Mouse (Mus musculus) limb, embryonic 12.5 days (tissue): ENCODE measurements around the gene Gm42906. TPM values are rescaled to one million over a fixed set of nuclear protein-coding genes. Genes with fewer than 3 reads are reported as not detected.

Experiments used
- ATAC-seq: fragments of 200-750 bp; cut with Nextera tagmentation; 2 replicates; pipeline ENCODE4 v1.8.0; 2017; ENCODE audit warnings: low read depth, moderate TSS enrichment; ENCODE audit not compliant: insufficient number of reproducible peaks, insufficient read depth, low FRiP score, low TSS enrichment
- H3K27ac ChIP-seq: fragments of 300-500 bp; sonication (generic); 2 replicates; pipeline ENCODE4 v1.5.1; 2016; ENCODE audit warnings: mild to moderate bottlenecking, moderate library complexity
- H3K27me3 ChIP-seq: fragments of 300-500 bp; sonication (generic); 2 replicates; pipeline ENCODE4 v1.6.1; 2016; ENCODE audit warnings: mild to moderate bottlenecking, moderate library complexity
- H3K36me3 ChIP-seq: fragments of 300-500 bp; sonication (generic); 2 replicates; pipeline ENCODE4 v1.6.1; 2016; ENCODE audit warnings: mild to moderate bottlenecking, moderate library complexity
- H3K4me1 ChIP-seq: fragments of 300-500 bp; sonication (generic); replicated peaks from 2 replicates; pipeline ENCODE4 v1.6.1; 2016
- H3K4me2 ChIP-seq: fragments of 300-500 bp; sonication (generic); 2 replicates; pipeline ENCODE4 v1.6.1; 2016; ENCODE audit warnings: mild to moderate bottlenecking, moderate library complexity
- H3K4me3 ChIP-seq: fragments of 300-500 bp; sonication (generic); replicated peaks from 2 replicates; pipeline ENCODE4 v1.5.1; 2016; ENCODE audit warnings: mild to moderate bottlenecking
- H3K9ac ChIP-seq: fragments of 300-500 bp; sonication (generic); replicated peaks from 2 replicates; pipeline ENCODE4 v1.6.1; 2016; ENCODE audit warnings: mild to moderate bottlenecking, moderate library complexity
- H3K9me3 ChIP-seq: fragments of 300-500 bp; sonication (generic); 2 replicates; pipeline ENCODE4 v1.6.1; 2016; ENCODE audit warnings: mild to moderate bottlenecking, moderate library complexity
- WGBS: fragments of 180-500 bp; shearing (Covaris S2); methylation state at CpG from one replicate; pipeline ENCODE4 v1.1.7; 2016; 5-methylcytosine and 5-hydroxymethylcytosine counted together
- polyA plus RNA-seq: library from polyadenylated mRNA; unstranded; fragments of >200 nt; fragmentation: Nextera tagmentation; extraction: Ambion mirVana; gene quantifications from 2 replicates; pipeline ENCODE4 v1.2.1, GENCODE M21; 2016

Gene Gm42906
- polyA plus RNA-seq, 1 experiment from 2014 or later, result not detected

GRCm38 (mm10) chr5:151059772-151060171 is 368.2 kb downstream of the Gm42906 start:
- Histone ChIP-seq H3K27me3 (no peaks in the 10 kb centered on the region), H3K4me1 (peaks cover 33% of the 10 kb centered on the region), H3K9ac (no peak overlapping the region), H3K4me2 (no peak overlapping the region), H3K36me3 (peaks cover 30% of the 10 kb centered on the region), H3K4me3 (no peak overlapping the region), H3K9me3 (peaks cover 8% of the 10 kb centered on the region), H3K27ac (no peak overlapping the region)
- WGBS, result 77% methylated on average over 5 of the region's 5 CpGs
- no peak for ATAC-seq

DNA sequence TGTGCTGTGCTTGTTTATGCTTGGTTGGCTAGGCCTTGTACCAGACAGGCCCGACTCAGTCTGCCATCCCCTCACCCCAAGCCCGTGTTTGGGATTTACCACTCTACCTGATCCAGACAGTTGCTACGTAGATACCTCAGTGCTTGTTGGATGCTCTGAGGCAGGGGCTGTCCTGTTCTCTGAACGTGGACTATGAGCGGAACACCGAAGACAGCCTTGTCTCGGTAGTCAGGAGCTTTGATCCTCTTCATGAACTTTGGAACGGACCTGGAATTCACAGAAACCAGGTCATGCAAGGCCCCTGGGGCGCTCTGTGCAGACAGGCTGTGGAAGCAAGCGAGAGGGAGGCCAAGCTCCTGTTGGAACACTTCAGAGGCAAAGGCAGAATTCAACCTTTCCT is 368.6 kb downstream of the Gm42906 start:
- no peaks in the 10 kb centered on the region for H3K27me3 ChIP-seq
- peaks cover 30% of the 10 kb centered on the region for H3K36me3 ChIP-seq
- H3K4me2 ChIP-seq, result no peak overlapping the region
- no peak for ATAC-seq
- 84% methylated on average over 10 of the region's 10 CpGs for WGBS
- no peak overlapping the region for H3K4me3 ChIP-seq
- H3K27ac ChIP-seq, result no peak overlapping the region
- H3K9me3 ChIP-seq, result peaks cover 8% of the 10 kb centered on the region
- no peak overlapping the region for H3K9ac ChIP-seq
- H3K4me1 ChIP-seq, result peaks cover 33% of the 10 kb centered on the region

DNA sequence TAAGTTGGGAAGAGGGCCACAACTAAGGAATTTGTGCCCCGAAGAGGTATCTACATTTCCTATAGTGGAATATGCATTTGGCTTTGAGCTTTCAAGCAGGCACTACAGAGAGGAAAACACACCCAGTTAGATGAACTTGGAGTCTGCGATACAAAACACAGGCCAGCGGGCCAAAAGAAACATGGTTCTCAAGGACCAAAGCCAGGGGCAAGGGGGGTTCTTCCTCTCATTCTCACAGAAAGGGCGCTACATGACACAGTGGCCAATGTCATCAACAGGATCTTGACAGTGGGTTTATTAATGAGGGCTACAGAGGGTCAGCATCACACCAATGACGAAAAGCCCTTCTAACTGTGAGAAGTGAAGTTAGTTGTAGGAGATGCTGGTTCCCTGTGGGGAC is 370.2 kb downstream of the Gm42906 start:
- Histone ChIP-seq H3K4me3 (no peak overlapping the region), H3K9me3 (peaks cover 8% of the 10 kb centered on the region), H3K27me3 (no peaks in the 10 kb centered on the region), H3K4me1 (peaks cover 38% of the 10 kb centered on the region), H3K36me3 (peaks cover 22% of the 10 kb centered on the region), H3K4me2 (no peak overlapping the region), H3K9ac (no peak overlapping the region), H3K27ac (no peak overlapping the region)
- ATAC-seq, result no peak
- WGBS, result 92% methylated on average over 5 of the region's 5 CpGs

- Histone ChIP-seq H3K4me3 (no peak overlapping the region), H3K4me2 (no peak overlapping the region), H3K27me3 (no peaks in the 10 kb centered on the region), H3K9ac (no peak overlapping the region), H3K9me3 (peaks cover 7% of the 10 kb centered on the region), H3K4me1 (peaks cover 38% of the 10 kb centered on the region), H3K36me3 (peaks cover 21% of the 10 kb centered on the region), H3K27ac (peak overlapping the region; percentile 62; the same call in 1 of the 2 replicates)
- WGBS, result 73% methylated on average over 6 of the region's 6 CpGs
- ATAC-seq, result no peak
Observed at GRCm38 (mm10) chr5:151056920-151057294, 371.1 kb downstream of the Gm42906 start.

DNA sequence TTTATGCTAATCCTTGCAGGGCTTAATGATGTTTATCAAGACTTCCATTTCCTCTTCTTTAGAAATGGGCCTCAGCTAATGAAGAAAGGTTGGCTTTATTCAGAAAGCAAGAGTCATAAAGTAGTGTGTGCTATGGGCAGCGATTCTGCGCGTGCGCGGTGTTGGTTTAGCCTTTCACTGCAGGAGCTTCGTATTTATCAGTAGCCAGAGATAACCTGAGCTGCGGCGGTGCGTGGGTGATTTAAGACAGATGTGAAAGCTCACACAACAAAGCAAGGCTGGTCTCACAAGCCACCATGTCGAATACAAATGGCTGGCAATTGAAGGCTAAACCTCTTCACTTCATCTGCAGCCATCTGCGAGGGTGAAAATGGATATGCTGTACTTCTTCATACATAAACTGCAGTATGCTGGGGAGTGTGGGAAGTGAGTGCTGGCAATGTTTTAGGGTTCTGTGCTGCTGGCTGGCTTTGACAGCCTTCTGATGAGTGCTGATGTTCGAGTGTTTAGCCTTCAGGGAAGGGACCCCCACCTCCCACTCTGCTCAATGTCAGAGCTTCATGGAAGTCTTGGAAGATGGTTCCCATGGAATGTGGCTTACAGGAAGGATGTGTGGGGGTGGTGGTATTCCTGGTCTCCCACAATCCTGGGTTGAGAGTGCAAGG is 371.6 kb downstream of the Gm42906 start:
- peak overlapping the region; percentile 62 for H3K27ac ChIP-seq
- ATAC-seq, result no peak
- no peak overlapping the region for H3K4me3 ChIP-seq
- peaks cover 5% of the 10 kb centered on the region; the same call in 1 of the 2 replicates for H3K9me3 ChIP-seq
- 44% methylated on average over 12 of the region's 12 CpGs for WGBS
- peaks cover 38% of the 10 kb centered on the region for H3K4me1 ChIP-seq
- H3K4me2 ChIP-seq, result no peak overlapping the region; the same call in 1 of the 2 replicates
- no peaks in the 10 kb centered on the region for H3K27me3 ChIP-seq
- H3K36me3 ChIP-seq, result peaks cover 17% of the 10 kb centered on the region
- H3K9ac ChIP-seq, result no peak overlapping the region

- peaks cover 35% of the 10 kb centered on the region for H3K4me1 ChIP-seq
- H3K4me3 ChIP-seq, result no peak overlapping the region
- no peak for ATAC-seq
- H3K36me3 ChIP-seq, result peaks cover 15% of the 10 kb centered on the region
- H3K9ac ChIP-seq, result no peak overlapping the region
- H3K9me3 ChIP-seq, result peaks cover 5% of the 10 kb centered on the region; the same call in 1 of the 2 replicates
- no peaks in the 10 kb centered on the region for H3K27me3 ChIP-seq
- H3K27ac ChIP-seq, result no peak overlapping the region
- no peak overlapping the region for H3K4me2 ChIP-seq
- 93% methylated on average over 11 of the region's 11 CpGs for WGBS
Observed at GRCm38 (mm10) chr5:151055426-151056090, 372.4 kb downstream of the Gm42906 start.

DNA sequence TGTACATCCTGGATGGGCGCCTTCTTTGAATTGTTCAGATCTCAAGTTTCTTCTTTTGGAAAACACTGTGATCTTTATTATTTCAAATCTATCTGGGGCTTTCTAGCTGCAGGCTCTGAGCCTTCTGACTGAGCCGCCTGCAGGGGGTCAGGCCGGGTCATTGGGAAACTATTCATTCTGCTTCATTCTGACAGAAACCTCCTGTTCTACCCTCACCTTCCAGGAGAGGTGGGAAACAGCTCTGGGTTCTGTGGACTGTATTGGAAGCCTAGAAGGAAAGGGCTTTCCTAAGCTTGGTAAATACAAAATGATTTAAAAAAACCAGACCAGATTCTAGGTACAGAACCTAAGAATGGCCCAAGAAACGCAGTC is 373.2 kb downstream of the Gm42906 start:
- H3K4me1 ChIP-seq, result peaks cover 27% of the 10 kb centered on the region
- WGBS, result 59% methylated on average over 4 of the region's 4 CpGs
- H3K9me3 ChIP-seq, result peaks cover 5% of the 10 kb centered on the region; the same call in 1 of the 2 replicates

GRCm38 (mm10) chr5:151054100-151054742 is 373.7 kb downstream of the Gm42906 start:
- Histone ChIP-seq H3K9ac (no peak overlapping the region), H3K36me3 (peaks cover 9% of the 10 kb centered on the region), H3K27me3 (no peaks in the 10 kb centered on the region), H3K4me1 (peaks cover 23% of the 10 kb centered on the region; the same call in 1 of the 2 replicates), H3K4me2 (no peak overlapping the region), H3K4me3 (no peak overlapping the region), H3K27ac (0 out of 2 replicates have a peak overlapping the region, but pooled peaks have one; percentile 35), H3K9me3 (peaks cover 5% of the 10 kb centered on the region; the same call in 1 of the 2 replicates)
- ATAC-seq, result peak; percentile 50; the same call in 1 of the 2 replicates
- 46% methylated on average over 7 of the region's 7 CpGs for WGBS

More for the DNA sequence above, 373.2 kb downstream of the Gm42906 start:
- no peaks in the 10 kb centered on the region for H3K27me3 ChIP-seq
- peaks cover 14% of the 10 kb centered on the region for H3K36me3 ChIP-seq
- H3K9ac ChIP-seq, result no peak overlapping the region
- no peak overlapping the region for H3K4me3 ChIP-seq
- H3K4me2 ChIP-seq, result no peak overlapping the region
- no peak overlapping the region for H3K27ac ChIP-seq
- ATAC-seq, result no peak

DNA sequence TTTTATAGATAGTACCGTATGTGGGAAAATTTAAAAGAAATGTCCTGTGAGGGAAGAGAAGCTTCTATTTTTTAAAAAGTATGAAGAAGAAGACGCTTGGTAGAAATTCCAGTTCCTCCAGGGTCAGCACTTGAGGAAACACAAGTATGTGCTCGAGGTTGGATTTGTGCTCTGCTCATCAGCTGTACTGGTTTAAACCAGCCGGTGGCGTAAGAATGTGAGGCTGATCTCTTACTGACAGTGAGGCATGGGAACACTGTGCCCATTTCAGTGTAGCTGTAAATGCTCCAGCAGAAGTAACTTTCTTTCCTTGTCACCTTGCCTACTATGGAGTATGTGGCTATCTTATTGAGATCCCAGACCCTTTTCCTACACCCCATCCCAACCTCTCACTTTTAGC is 374.8 kb downstream of the Gm42906 start:
- Histone ChIP-seq H3K9me3 (peaks cover 5% of the 10 kb centered on the region; the same call in 1 of the 2 replicates), H3K4me2 (no peak overlapping the region), H3K27ac (no peak overlapping the region), H3K4me1 (peaks cover 24% of the 10 kb centered on the region; the same call in 1 of the 2 replicates), H3K36me3 (peaks cover 11% of the 10 kb centered on the region), H3K4me3 (no peak overlapping the region), H3K9ac (no peak overlapping the region), H3K27me3 (no peaks in the 10 kb centered on the region)
- ATAC-seq, result no peak
- WGBS, result 83% methylated on average over 5 of the region's 5 CpGs

DNA sequence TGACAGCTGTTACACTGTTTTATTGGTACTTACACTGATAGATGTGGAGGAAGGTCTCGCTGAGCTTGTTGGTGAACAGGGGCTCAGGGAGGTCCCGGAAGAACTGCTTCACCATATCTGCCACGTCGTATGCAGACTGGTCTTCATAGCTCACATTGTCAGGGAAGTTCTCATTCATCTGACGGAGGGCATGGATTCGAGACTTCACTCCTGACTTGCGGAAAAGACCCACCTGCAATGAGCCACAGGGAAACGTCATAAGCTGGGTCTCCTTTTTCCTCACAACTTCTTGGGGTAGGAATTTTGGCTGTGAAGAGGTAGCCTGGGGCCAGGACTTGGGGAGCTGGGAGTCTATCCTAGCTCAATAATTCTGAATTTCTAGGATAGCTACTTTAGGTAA is 375.6 kb downstream of the Gm42906 start:
- 91% methylated on average over 8 of the region's 8 CpGs for WGBS
- H3K4me1 ChIP-seq, result peaks cover 33% of the 10 kb centered on the region
- no peak overlapping the region for H3K4me3 ChIP-seq
- no peaks in the 10 kb centered on the region for H3K27me3 ChIP-seq
- H3K4me2 ChIP-seq, result no peak overlapping the region
- no peak for ATAC-seq
- peaks cover 5% of the 10 kb centered on the region; the same call in 1 of the 2 replicates for H3K9me3 ChIP-seq
- H3K9ac ChIP-seq, result no peak overlapping the region
- peaks cover 11% of the 10 kb centered on the region for H3K36me3 ChIP-seq
- H3K27ac ChIP-seq, result no peak overlapping the region

DNA sequence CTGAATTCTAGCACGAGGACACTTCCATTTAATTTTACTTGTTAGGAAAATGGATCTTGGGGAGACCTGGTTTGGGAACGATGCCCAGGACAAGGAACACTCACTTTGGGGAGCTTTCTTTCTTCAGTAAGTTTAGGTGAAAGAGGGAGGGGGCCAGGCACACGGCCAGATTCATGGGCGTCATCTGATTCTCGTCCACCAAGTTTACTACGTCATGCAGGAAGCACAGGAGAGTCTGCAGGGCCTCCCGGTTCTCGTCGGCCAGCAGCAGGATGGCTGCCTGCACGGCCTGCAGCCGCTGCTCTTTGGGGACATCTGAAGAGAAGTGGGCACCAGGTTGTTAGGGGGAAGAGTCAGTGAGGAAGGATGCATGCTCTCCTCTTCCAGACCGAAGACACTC is 380.5 kb downstream of the Gm42906 start:
- 36% methylated on average over 12 of the region's 12 CpGs for WGBS
- no peaks in the 10 kb centered on the region for H3K27me3 ChIP-seq
- H3K4me2 ChIP-seq, result no peak overlapping the region
- H3K9ac ChIP-seq, result no peak overlapping the region
- H3K4me3 ChIP-seq, result no peak overlapping the region
- peaks cover 5% of the 10 kb centered on the region; the same call in 1 of the 2 replicates for H3K9me3 ChIP-seq
- peak; percentile 49; the same call in 1 of the 2 replicates for ATAC-seq
- H3K36me3 ChIP-seq, result peaks cover 27% of the 10 kb centered on the region
- peaks cover 17% of the 10 kb centered on the region for H3K4me1 ChIP-seq
- peak overlapping the region; percentile 70 for H3K27ac ChIP-seq
